Mouse (Mus musculus) urinary bladder, postnatal 14 days (tissue): Measurements from ENCODE around the gene Atf7.

Source experiments
- DNase-seq: peaks from one replicate; pipeline ENCODE4 v3.0.0; 2021; ENCODE audit warnings: low spot score

Gene Atf7

GRCm38 (mm10) chr15:102498322-102498721 lies 126.9 kb downstream of the Atf7 start:
- DNase-seq = no peak

GRCm38 (mm10) chr15:102487664-102488063 lies 137.6 kb downstream of the Atf7 start:
- DNase-seq = no peak

DNA sequence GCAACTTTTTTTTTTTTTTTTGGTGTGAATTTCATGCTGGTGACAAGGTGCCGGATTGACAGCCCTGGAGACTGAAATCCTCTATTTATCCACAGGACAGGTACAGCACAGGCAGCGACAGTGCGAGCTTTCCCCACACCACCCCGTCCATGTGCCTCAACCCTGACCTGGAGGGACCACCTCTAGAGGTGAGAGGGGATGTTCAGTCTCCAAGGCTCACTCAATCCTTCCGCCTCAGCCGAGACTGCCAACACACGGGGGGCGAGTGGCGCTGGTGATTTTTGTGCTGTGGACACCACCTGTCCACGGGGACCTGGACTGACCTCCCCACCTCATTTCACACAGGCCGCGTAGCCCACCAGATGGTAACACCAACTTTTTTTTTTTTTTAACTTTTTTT lies 139.4 kb downstream of the Atf7 start:
- no peak for DNase-seq

DNA sequence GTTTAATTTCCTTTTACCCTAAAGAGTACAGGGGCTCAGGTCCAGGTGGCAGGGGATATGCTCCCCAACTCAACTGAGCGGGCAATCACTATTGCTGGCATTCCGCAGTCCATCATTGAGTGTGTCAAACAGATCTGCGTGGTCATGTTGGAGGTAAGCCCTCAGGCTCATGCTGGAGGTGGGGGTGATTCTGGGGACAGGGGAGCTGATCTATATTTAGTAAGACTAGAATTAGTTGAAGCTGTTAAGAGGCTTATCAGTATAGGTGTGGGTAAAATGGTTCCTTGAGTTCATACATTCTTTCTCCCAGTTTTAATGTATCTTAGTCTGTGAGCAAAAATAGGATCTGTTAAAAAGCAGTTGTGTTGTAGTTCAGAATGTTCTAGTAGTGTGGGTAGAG lies 142.1 kb downstream of the Atf7 start:
- DNase-seq = no peak
